Mouse (Mus musculus): ENCODE data around the gene Tshz3. TPM values are rescaled to one million over a fixed set of nuclear protein-coding genes. Genes with fewer than 3 reads are reported as not detected.

Gene Tshz3
- total and polyA plus RNA-seq, 3 experiments: not detected

DNA sequence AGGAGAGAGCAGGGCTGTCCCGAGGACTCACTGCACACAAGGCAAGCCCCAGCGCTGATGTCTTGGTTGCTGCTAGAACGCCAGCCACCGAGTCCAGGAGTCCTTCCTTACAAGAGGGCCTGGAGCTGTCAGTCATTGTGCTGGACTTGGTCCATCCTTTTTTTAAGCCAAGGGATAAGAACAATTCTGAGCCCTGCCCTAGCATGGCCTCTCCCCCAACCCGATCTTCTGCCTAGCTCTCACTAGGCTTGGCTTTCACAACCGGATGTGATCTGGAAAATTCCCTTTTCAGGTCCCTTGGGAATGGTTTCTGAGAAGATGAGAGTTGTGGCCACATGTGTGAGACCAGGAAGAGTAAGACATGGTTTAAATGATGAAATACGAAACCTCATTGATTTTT, 34.5 kb upstream of the Tshz3 start:
- no peak overlapping the region for H3K27ac ChIP-seq (ENCODE audit: control insufficient read depth, low read depth, low read length)
- H3K79me2 ChIP-seq (ENCODE audit: control insufficient read depth, insufficient read depth, low read length, poor library complexity): no peaks in the 10 kb centered on the region
- H3K4me3 ChIP-seq (ENCODE audit: control insufficient read depth in 1 of 2, insufficient read depth in 1 of 2, low read depth in 2 of 2, low read length in 2 of 2): no peak overlapping the region
- H3K36me3 ChIP-seq (ENCODE audit: control insufficient read depth in 1 of 2, insufficient read depth in 2 of 2, low read length in 2 of 2): no peaks in the 10 kb centered on the region
- no peak for TF ChIP-seq POLR2A (IDR thresholded peaks at IDR 0.05; ENCODE audit: control insufficient read depth in 1 of 2, insufficient read depth in 1 of 2, low read depth in 1 of 2, low read length in 2 of 2, poor library complexity in 1 of 2)
- no peak for TF ChIP-seq JUND (IDR thresholded peaks at IDR 0.05; ENCODE audit: low read depth, low read length)
- TF ChIP-seq TAL1 (IDR thresholded peaks at IDR 0.05; ENCODE audit: low read length): no peak
- TF ChIP-seq HCFC1 (IDR thresholded peaks at IDR 0.05; ENCODE audit: low read depth, low read length): no peak
- TF ChIP-seq MAZ (IDR thresholded peaks at IDR 0.05; ENCODE audit: low read depth, low read length): no peak
- H3K9me3 ChIP-seq (replicated peaks; ENCODE audit: insufficient read depth, low read length): no peaks in the 10 kb centered on the region
- no peaks in the 10 kb centered on the region for H3K4me1 ChIP-seq (ENCODE audit: control insufficient read depth in 1 of 2, insufficient read depth in 2 of 2, low read length in 2 of 2)
- no peak overlapping the region for H3K9ac ChIP-seq (ENCODE audit: control insufficient read depth, low read depth, low read length, poor library complexity, severe bottlenecking)
- no peaks in the 10 kb centered on the region for H3K27me3 ChIP-seq (ENCODE audit: control insufficient read depth in 1 of 2, insufficient read depth in 2 of 2, low read length in 2 of 2)
- DNase-seq (ENCODE audit: low read depth, low spot score): no peak

DNA sequence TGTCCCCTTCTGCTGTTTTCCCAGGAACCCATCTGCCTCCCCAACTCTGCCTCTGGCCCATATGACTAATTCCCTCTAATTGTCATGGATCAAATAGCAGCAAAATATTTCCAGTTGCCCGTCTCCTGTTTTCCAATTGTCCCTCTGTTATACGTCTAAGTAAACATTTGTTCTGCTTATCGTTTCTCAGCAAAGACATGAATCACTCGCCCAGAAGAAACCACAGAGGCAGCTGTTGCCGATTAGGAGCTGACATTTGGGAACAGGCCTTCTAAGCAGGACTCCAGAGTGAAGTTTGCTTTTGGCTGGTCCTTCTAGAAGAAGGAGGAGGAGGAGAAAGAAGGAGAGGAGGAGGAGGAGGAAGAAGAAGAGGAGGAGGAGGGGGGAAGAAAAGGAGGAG, 30.2 kb upstream of the Tshz3 start:
- TF ChIP-seq CHD2 (IDR thresholded peaks at IDR 0.05; ENCODE audit: low read length): no peak
- no peak for TF ChIP-seq E2F4 (IDR thresholded peaks at IDR 0.05; ENCODE audit: borderline replicate concordance, low read depth, low read length)
- no peak for TF ChIP-seq UBTF (IDR thresholded peaks at IDR 0.05; ENCODE audit: borderline replicate concordance, insufficient read depth, low read depth, low read length)
- no peak for TF ChIP-seq RCOR1 (IDR thresholded peaks at IDR 0.05; ENCODE audit: low read depth, low read length)
- no peak for TF ChIP-seq JUND (IDR thresholded peaks at IDR 0.05; ENCODE audit: low read depth, low read length)
- TF ChIP-seq MAFK (IDR thresholded peaks at IDR 0.05; ENCODE audit: borderline replicate concordance, low read depth, low read length): no peak
- no peak for TF ChIP-seq MYB (IDR thresholded peaks at IDR 0.05; ENCODE audit: low read depth, low read length)
- TF ChIP-seq ZMIZ1 (IDR thresholded peaks at IDR 0.05; ENCODE audit: low read depth, low read length): no peak
- TF ChIP-seq TAL1 (IDR thresholded peaks at IDR 0.05; ENCODE audit: low read length): no peak
- no peak for TF ChIP-seq RAD21 (IDR thresholded peaks at IDR 0.05; ENCODE audit: low read depth, low read length)
- no peak for TF ChIP-seq MAX (IDR thresholded peaks at IDR 0.05; ENCODE audit: low read length)
- no peak for TF ChIP-seq KAT2A (conservative IDR thresholded peaks at IDR 0.05; ENCODE audit: low read depth, low read length)
- TF ChIP-seq GATA1 (IDR thresholded peaks at IDR 0.05; ENCODE audit: low read depth, low read length): no peak
- Histone ChIP-seq H3K36me3 (ENCODE audit: control insufficient read depth in 1 of 2, insufficient read depth in 2 of 2, low read length in 2 of 2) (no peaks in the 10 kb centered on the region), H3K4me3 (ENCODE audit: control insufficient read depth in 1 of 2, insufficient read depth in 1 of 2, low read depth in 2 of 2, low read length in 2 of 2) (no peak overlapping the region), H3K9me3 (replicated peaks; ENCODE audit: insufficient read depth, low read length) (no peaks in the 10 kb centered on the region), H3K27me3 (ENCODE audit: control insufficient read depth in 1 of 2, insufficient read depth in 2 of 2, low read length in 2 of 2) (no peaks in the 10 kb centered on the region; a peak in 1 of 4 replicates), H3K4me1 (ENCODE audit: control insufficient read depth in 1 of 2, insufficient read depth in 2 of 2, low read length in 2 of 2) (no peaks in the 10 kb centered on the region), H3K9ac (ENCODE audit: control insufficient read depth, low read depth, low read length, poor library complexity, severe bottlenecking) (no peak overlapping the region), H3K79me2 (ENCODE audit: control insufficient read depth, insufficient read depth, low read length, poor library complexity) (no peaks in the 10 kb centered on the region), H3K27ac (ENCODE audit: control insufficient read depth, low read depth, low read length) (no peak overlapping the region)
- no peak for DNase-seq (ENCODE audit: low read depth, low spot score)

DNA sequence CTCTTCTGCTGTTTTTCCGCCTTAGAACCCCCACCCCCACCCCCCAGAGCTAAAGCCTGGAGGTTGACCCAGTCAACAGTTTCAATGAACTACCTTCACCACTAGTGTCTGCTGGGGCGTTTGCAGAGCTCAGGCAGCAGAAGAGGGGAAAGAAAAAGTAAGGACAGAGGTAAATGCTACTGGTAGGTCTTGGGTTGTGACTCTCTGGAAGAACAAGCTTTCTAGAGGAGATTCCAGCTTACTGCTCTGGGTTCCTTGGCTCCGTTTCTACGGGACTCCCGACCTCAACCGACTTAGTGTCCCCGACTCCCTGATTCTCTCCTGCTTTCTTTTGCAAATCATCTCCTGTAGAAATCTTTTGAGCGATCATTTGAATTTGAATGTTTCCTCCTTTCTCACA, 19.9 kb upstream of the Tshz3 start:
- Histone ChIP-seq H3K27ac (ENCODE audit: control insufficient read depth, low read depth, low read length) (no peak overlapping the region), H3K4me3 (ENCODE audit: control insufficient read depth in 1 of 2, insufficient read depth in 1 of 2, low read depth in 2 of 2, low read length in 2 of 2) (no peak overlapping the region), H3K9me3 (replicated peaks; ENCODE audit: insufficient read depth, low read length) (no peaks in the 10 kb centered on the region), H3K4me1 (ENCODE audit: control insufficient read depth in 1 of 2, insufficient read depth in 2 of 2, low read length in 2 of 2) (no peaks in the 10 kb centered on the region), H3K27me3 (ENCODE audit: control insufficient read depth in 1 of 2, insufficient read depth in 2 of 2, low read length in 2 of 2) (no peaks in the 10 kb centered on the region), H3K79me2 (ENCODE audit: control insufficient read depth, insufficient read depth, low read length, poor library complexity) (no peaks in the 10 kb centered on the region), H3K9ac (ENCODE audit: control insufficient read depth, low read depth, low read length, poor library complexity, severe bottlenecking) (no peak overlapping the region), H3K36me3 (ENCODE audit: control insufficient read depth in 1 of 2, insufficient read depth in 2 of 2, low read length in 2 of 2) (no peaks in the 10 kb centered on the region)
- TF ChIP-seq NRF1 (IDR thresholded peaks at IDR 0.05; ENCODE audit: insufficient read depth, low read depth, low read length, poor library complexity, severe bottlenecking): no peak
- TF ChIP-seq MYC (IDR thresholded peaks at IDR 0.05; ENCODE audit: low read depth, low read length): no peak
- TF ChIP-seq GABPA (IDR thresholded peaks at IDR 0.05; ENCODE audit: low read depth, low read length): no peak
- no peak for TF ChIP-seq MAZ (IDR thresholded peaks at IDR 0.05; ENCODE audit: low read depth, low read length)
- no peak for TF ChIP-seq ZMIZ1 (IDR thresholded peaks at IDR 0.05; ENCODE audit: low read depth, low read length)
- no peak for TF ChIP-seq RCOR1 (IDR thresholded peaks at IDR 0.05; ENCODE audit: low read depth, low read length)
- TF ChIP-seq MAFK (IDR thresholded peaks at IDR 0.05; ENCODE audit: borderline replicate concordance, low read depth, low read length): no peak
- TF ChIP-seq TBP (IDR thresholded peaks at IDR 0.05; ENCODE audit: low read depth, low read length): no peak
- no peak for TF ChIP-seq EP300 (IDR thresholded peaks at IDR 0.05; ENCODE audit: low read depth in 1 of 2, low read length in 2 of 2)
- TF ChIP-seq SIN3A (IDR thresholded peaks at IDR 0.05; ENCODE audit: low read length): no peak
- no peak for TF ChIP-seq POLR2AphosphoS5 (IDR thresholded peaks at IDR 0.05; ENCODE audit: borderline replicate concordance, low read depth, low read length)
- no peak for TF ChIP-seq ZC3H11A (IDR thresholded peaks at IDR 0.05; ENCODE audit: low read depth, low read length)
- no peak for TF ChIP-seq E2F4 (IDR thresholded peaks at IDR 0.05; ENCODE audit: borderline replicate concordance, low read depth, low read length)
- no peak for TF ChIP-seq MEF2A (IDR thresholded peaks at IDR 0.05; ENCODE audit: extremely low read depth, insufficient replicate concordance, low read depth, low read length, poor library complexity, severe bottlenecking)
- no peak for TF ChIP-seq SMC3 (IDR thresholded peaks at IDR 0.05; ENCODE audit: low read depth, low read length)
- DNase-seq (ENCODE audit: low read depth, low spot score): no peak
